14 mouse cellular contexts compared by ENCODE assay signal in genomic region chr4:147906230-147906629, GRCm38 (mm10). TPM values are rescaled to one million over a fixed set of nuclear protein-coding genes. Genes with fewer than 3 reads are reported as not detected.
A peak's percentile ranks its signal among the peaks of the same experiment; 100 is the strongest.
DNase-seq lines count a peak whose midpoint lies in the region; ATAC-seq and TF ChIP-seq lines count a peak whose summit lies in the region.
"Had no signal": no experiment of that assay in that cellular context is flagged by ENCODE, and none has a peak within 500 bp of the region (broad histone marks: within the 10 kb centered on the region; RNA-seq: fewer than 3 reads in every experiment).

No protein-coding gene starts in this region.

- peaks cover 14% of the 10 kb centered on the region for H3K4me1 ChIP-seq in heart, postnatal 0 days (ENCODE audit: control insufficient read depth, insufficient read depth)

- H3K4me2 ChIP-seq in heart, postnatal 0 days (ENCODE audit: low read depth, low read length), result no peak overlapping the region
- H3K4me2 ChIP-seq: heart, embryonic 15.5 days; hindbrain, embryonic 15.5 days; liver, embryonic 13.5 days had no signal

- peaks cover 28% of the 10 kb centered on the region for H3K36me3 ChIP-seq in heart, postnatal 0 days (replicated peaks; ENCODE audit: control insufficient read depth, insufficient read depth, low read length)

- no peak overlapping the region for H3K9ac ChIP-seq in heart, postnatal 0 days (replicated peaks; ENCODE audit: low read depth, low read length)
- H3K9ac ChIP-seq: heart, embryonic 15.5 days; hindbrain, embryonic 15.5 days; liver, embryonic 13.5 days had no signal

- no peaks in the 10 kb centered on the region for H3K27me3 ChIP-seq in heart, postnatal 0 days (ENCODE audit: control insufficient read depth, insufficient read depth, low read length)
- H3K27me3 ChIP-seq: heart, embryonic 15.5 days; hindbrain, embryonic 15.5 days; liver, embryonic 13.5 days had no signal

- 70% methylated on average over 5 of the region's 5 CpGs for WGBS in heart, postnatal 0 days

- H3K9me3 ChIP-seq in heart, postnatal 0 days (replicated peaks; ENCODE audit: control insufficient read depth, low read length), result no peaks in the 10 kb centered on the region
- H3K9me3 ChIP-seq: heart, embryonic 15.5 days; hindbrain, embryonic 15.5 days; liver, embryonic 13.5 days had no signal

- peak overlapping the region; percentile 12; the same call in 1 of the 2 replicates for H3K27ac ChIP-seq in heart, postnatal 0 days (ENCODE audit: low read depth)
- H3K27ac ChIP-seq: hindbrain, embryonic 15.5 days; liver, embryonic 13.5 days had no signal

- DNase-seq in heart, postnatal 0 days (ENCODE audit: low spot score), result no peak
- no peak for DNase-seq in heart, postnatal 25 days (ENCODE audit: low spot score)
- peak; percentile 88 for DNase-seq in NIH3T3 (ENCODE audit: low read depth)
- peak; percentile 53 to 56 for DNase-seq in adrenal gland, postnatal 36 days
- DNase-seq in urinary bladder, postnatal 14 days (ENCODE audit: low spot score), result peak; percentile 63
- DNase-seq in retina, postnatal 1 day, result no peak
- no peak for DNase-seq in kidney, postnatal 14 days
- DNase-seq: kidney, adult 8-10 months; liver, embryonic 13.5 days; thymus, adult 2 months had no signal

- TF ChIP-seq EP300 in heart, postnatal 0 days (IDR thresholded peaks at IDR 0.05; ENCODE audit: low read depth), result no peak

- H3K4me3 ChIP-seq in heart, postnatal 0 days (ENCODE audit: low read depth, low read length), result no peak overlapping the region
- H3K4me3 ChIP-seq: erythroblast, embryonic 14.5 days; heart, embryonic 15.5 days; hindbrain, embryonic 15.5 days; liver, embryonic 13.5 days had no signal

- ATAC-seq in heart, postnatal 0 days (ENCODE audit: insufficient read depth, low read depth), result no peak
- ATAC-seq: midbrain, embryonic 16.5 days had no signal

- no peak for TF ChIP-seq CTCF in heart, postnatal 0 days (IDR thresholded peaks at IDR 0.05; ENCODE audit: low read depth)

- intact Hi-C loops in heart, postnatal 25 days (cut with DNase I), result no loop called here

RNA-seq across cellular contexts. Expression of gene Mfn2, which starts 1.7 kb away (rescaled TPM):
- 251 and 256 TPM in 2 replicates for total RNA-seq in heart, postnatal 0 days (2014; rRNA removed; ENCODE audit: low replicate concordance)
- polyA plus RNA-seq in heart, postnatal 0 days (2015; fragmentation: Nextera tagmentation; extraction: Ambion mirVana), result 188 and 230 TPM in 2 replicates
- total RNA-seq in heart, postnatal 25 days (2021), result 100 to 1,000 TPM; 689 to 706 TPM
- total RNA-seq in adrenal gland, postnatal 36 days (2021), result 100 to 1,000 TPM; 150 to 219 TPM

RNA-seq across cellular contexts. Expression of gene Plod1, which starts 30.3 kb away (rescaled TPM):
- total RNA-seq in heart, postnatal 0 days (2014; rRNA removed; ENCODE audit: low replicate concordance), result 84.0 and 107 TPM in 2 replicates
- 48.9 and 55.6 TPM in 2 replicates for polyA plus RNA-seq in heart, postnatal 0 days (2015; fragmentation: Nextera tagmentation; extraction: Ambion mirVana)
- 10 to 100 TPM; 79.5 to 97.6 TPM for total RNA-seq in heart, postnatal 25 days (2021)
- total RNA-seq in adrenal gland, postnatal 36 days (2021), result 10 to 100 TPM; 35.1 to 47.1 TPM

RNA-seq across cellular contexts. Expression of gene 2510039O18Rik, which starts 34.5 kb away (rescaled TPM):
- total RNA-seq in heart, postnatal 0 days (2014; rRNA removed; ENCODE audit: low replicate concordance), result 76.2 and 82.2 TPM in 2 replicates
- 8.9 and 10.4 TPM in 2 replicates for polyA plus RNA-seq in heart, postnatal 0 days (2015; fragmentation: Nextera tagmentation; extraction: Ambion mirVana)
- total RNA-seq in heart, postnatal 25 days (2021), result 10 to 100 TPM; 36.4 to 39.3 TPM
- 10 to 100 TPM; 48.1 to 51.0 TPM for total RNA-seq in adrenal gland, postnatal 36 days (2021)

RNA-seq across cellular contexts. Expression of gene Fv1, which starts 37.5 kb away (rescaled TPM):
- 3.2 and 9.4 TPM in 2 replicates for total RNA-seq in heart, postnatal 0 days (2014; rRNA removed; ENCODE audit: low replicate concordance)
- polyA plus RNA-seq in heart, postnatal 0 days (2015; fragmentation: Nextera tagmentation; extraction: Ambion mirVana), result 5.9 and 6.1 TPM in 2 replicates
- total RNA-seq in heart, postnatal 25 days (2021), result 10 to 100 TPM; 23.8 to 26.4 TPM
- total RNA-seq in adrenal gland, postnatal 36 days (2021), result 10 to 100 TPM in 1 of 2 experiments, 1 to 10 TPM in 1; 9.8 to 10.2 TPM
- polyA plus RNA-seq: erythroblast, embryonic 14.5 days had no signal

RNA-seq across cellular contexts. Expression of gene Miip, which starts 37.6 kb away (rescaled TPM):
- total RNA-seq in heart, postnatal 0 days (2014; rRNA removed; ENCODE audit: low replicate concordance), result 24.0 and 73.6 TPM in 2 replicates
- polyA plus RNA-seq in heart, postnatal 0 days (2015; fragmentation: Nextera tagmentation; extraction: Ambion mirVana), result 18.0 and 19.2 TPM in 2 replicates
- total RNA-seq in heart, postnatal 25 days (2021), result 1 to 10 TPM; 6.9 to 8.0 TPM
- 10 to 100 TPM; 16.0 to 20.6 TPM for total RNA-seq in adrenal gland, postnatal 36 days (2021)

Comparison
In these comparisons a context has a peak if more than half of its experiments do, and no peak if none do; other contexts are left out.
1. DNase-seq: peak in NIH3T3 (single experiment), adrenal gland, postnatal 36 days (2 of 2) and urinary bladder, postnatal 14 days (single experiment); none in heart, postnatal 0 days (single experiment), heart, postnatal 25 days (single experiment), retina, postnatal 1 day (single experiment) and kidney, postnatal 14 days (single experiment).